Mouse (Mus musculus) cerebral cortex, adult 2 months (tissue): ENCODE results near the gene Fxyd4.

Source experiments
- WGBS: fragments of 180-500 bp; shearing (Covaris S2); methylation state at CpG from one replicate; pipeline ENCODE4 v1.1.7; 2018; 5-methylcytosine and 5-hydroxymethylcytosine counted together

Gene Fxyd4

GRCm38 (mm10) chr6:117891369-117892160, 45.9 kb downstream of the Fxyd4 start:
- 67% methylated on average over 14 of the region's 14 CpGs for WGBS

- WGBS = 86% methylated on average over 6 of the region's 6 CpGs
Measured at GRCm38 (mm10) chr6:117890257-117890656, 47.2 kb downstream of the Fxyd4 start.

- WGBS = 78% methylated on average over 2 of the region's 2 CpGs
Measured at GRCm38 (mm10) chr6:117888642-117889096, 48.8 kb downstream of the Fxyd4 start.

- 74% methylated on average over 1 of the region's 1 CpGs for WGBS
Measured at GRCm38 (mm10) chr6:117888032-117888431, 49.5 kb downstream of the Fxyd4 start.

GRCm38 (mm10) chr6:117885943-117886342, 51.5 kb downstream of the Fxyd4 start:
- 84% methylated on average over 2 of the region's 2 CpGs for WGBS
